Mouse (Mus musculus) neural tube, embryonic 14.5 days (tissue): Measurements from ENCODE around the gene Il1f8. TPM values are rescaled to one million over a fixed set of nuclear protein-coding genes. Genes with fewer than 3 reads are reported as not detected.
"Not testable (repeated sequence)": the region's sequence is repeated elsewhere in the genome, so short reads cannot be mapped to it uniquely, and the experiment has no call there.

Experiments
- ATAC-seq: fragments of 200-750 bp; cut with Nextera tagmentation; 2 replicates; pipeline ENCODE4 v1.8.0; 2017; ENCODE audit warnings: low read depth, mild to moderate bottlenecking, moderate TSS enrichment, moderate library complexity
- H3K27ac ChIP-seq: fragments of 300-500 bp; sonication (generic); 2 replicates; pipeline ENCODE4 v1.5.1; 2014; ENCODE audit warnings: low read depth, mild to moderate bottlenecking, control low read depth, low read length, moderate library complexity, mixed read lengths
- H3K27me3 ChIP-seq: fragments of 300-500 bp; sonication (generic); 2 replicates; pipeline ENCODE4 v1.6.1; 2014; ENCODE audit warnings: low read length; ENCODE audit not compliant: control insufficient read depth, insufficient read depth
- H3K36me3 ChIP-seq: fragments of 300-500 bp; sonication (generic); 2 replicates; pipeline ENCODE4 v1.6.1; 2014; ENCODE audit warnings: low read length, mixed read lengths; ENCODE audit not compliant: control insufficient read depth, insufficient read depth
- H3K4me1 ChIP-seq: fragments of 300-500 bp; sonication (generic); 2 replicates; pipeline ENCODE4 v1.6.1; 2014; ENCODE audit warnings: low read length; ENCODE audit not compliant: control insufficient read depth, insufficient read depth
- H3K4me2 ChIP-seq: fragments of 300-500 bp; sonication (generic); 2 replicates; pipeline ENCODE4 v1.6.1; 2014; ENCODE audit warnings: mild to moderate bottlenecking, low read depth, low read length, control low read depth
- H3K4me3 ChIP-seq: fragments of 300-500 bp; sonication (generic); 2 replicates; pipeline ENCODE4 v1.5.1; 2014; ENCODE audit warnings: low read depth, low read length, control low read depth, mixed read lengths
- H3K9ac ChIP-seq: fragments of 300-500 bp; sonication (generic); replicated peaks from 2 replicates; pipeline ENCODE4 v1.6.1; 2014; ENCODE audit warnings: low read depth, mild to moderate bottlenecking, control low read depth, low read length, mixed read lengths
- H3K9me3 ChIP-seq: fragments of 300-500 bp; sonication (generic); 2 replicates; pipeline ENCODE4 v1.6.1; 2016; ENCODE audit warnings: low read length; ENCODE audit not compliant: control insufficient read depth
- WGBS: fragments of 180-500 bp; shearing (Covaris S2); extraction: QIAGEN DNeasy Blood & Tissue Kit; methylation state at CpG from one replicate; pipeline ENCODE4 v1.1.7; 2014; 5-methylcytosine and 5-hydroxymethylcytosine counted together
- polyA plus RNA-seq: library from polyadenylated mRNA; unstranded; fragments of >200 nt; fragmentation: Nextera tagmentation; extraction: Ambion mirVana; gene quantifications from 2 replicates; pipeline ENCODE4 v1.2.1, GENCODE M21; 2014

Il1f8 gene
- not detected in 2 replicates for polyA plus RNA-seq

DNA sequence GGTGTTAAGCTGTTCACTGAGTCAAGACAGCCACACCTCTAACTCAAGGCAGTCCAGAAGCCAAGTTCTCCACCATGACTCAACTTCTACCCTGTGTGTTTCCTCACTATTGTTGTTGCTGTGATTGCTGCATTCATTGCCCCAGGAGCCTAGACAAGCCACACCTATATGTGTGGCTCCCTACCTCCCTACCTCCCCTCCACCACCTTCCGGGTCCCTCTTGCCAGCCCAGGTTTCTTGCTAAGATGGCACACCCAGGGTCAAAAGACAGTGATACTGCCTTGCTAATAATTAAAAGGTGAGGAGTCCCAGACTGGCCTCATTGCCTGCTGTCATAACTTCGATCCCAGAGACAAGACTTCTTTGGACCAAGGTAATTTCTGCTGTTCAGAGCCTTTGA lies at the start of gene Il1f8:
TSS of gene Il1f8 (plus strand) at position 301 of the 400 bp plus-strand sequence.
- Histone ChIP-seq H3K27ac (no peak within 1 kb of the TSS), H3K4me3 (no peak within 1 kb of the TSS), H3K9ac (no peak within 1 kb of the TSS), H3K9me3 (no peaks in the 10 kb centered on the region), H3K4me2 (no peak within 1 kb of the TSS), H3K4me1 (no peaks in the 10 kb centered on the region), H3K27me3 (no peaks in the 10 kb centered on the region), H3K36me3 (no peaks in the 10 kb centered on the region)
- no peak for ATAC-seq
- WGBS: 92% methylated on average over 2 of the region's 2 CpGs

DNA sequence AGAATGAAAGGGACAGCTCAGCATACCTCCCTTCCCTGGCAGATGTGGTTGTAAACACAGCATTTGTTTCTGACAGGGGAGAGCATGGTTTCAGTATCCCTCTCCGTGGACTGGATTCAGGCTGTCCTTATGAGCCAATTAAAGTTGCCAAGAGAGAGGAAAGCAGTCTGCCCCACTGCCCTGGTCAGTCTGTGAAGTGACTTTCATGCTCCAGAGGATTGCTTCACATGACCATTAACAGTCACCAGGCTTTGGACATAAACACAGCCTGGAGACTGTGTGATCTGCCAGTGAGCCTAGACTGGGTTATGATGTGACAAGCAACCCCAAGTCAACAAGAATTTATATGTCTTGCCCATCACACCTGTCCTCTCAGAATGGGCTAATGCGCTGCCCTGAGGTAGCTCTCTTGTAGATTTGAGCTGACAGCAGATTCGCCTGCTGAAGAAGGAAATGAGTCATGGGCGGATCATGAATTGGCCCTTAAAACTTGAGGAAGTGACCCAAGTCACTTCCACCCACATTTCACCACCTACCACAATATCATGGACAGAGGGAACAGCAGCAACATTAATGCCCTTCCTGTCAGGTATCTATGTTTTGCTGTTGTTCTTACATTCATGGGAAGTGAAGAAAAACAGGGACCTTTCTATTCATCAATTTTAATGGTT lies 49.2 kb upstream of the Il1f8 start:
- WGBS: 79% methylated on average over 4 of the region's 4 CpGs
- H3K9ac ChIP-seq: no peak overlapping the region
- H3K4me2 ChIP-seq: no peak overlapping the region
- H3K27ac ChIP-seq: no peak overlapping the region
- no peak for ATAC-seq
- no peaks in the 10 kb centered on the region for H3K36me3 ChIP-seq
- no peak overlapping the region for H3K4me3 ChIP-seq
- no peaks in the 10 kb centered on the region for H3K9me3 ChIP-seq
- H3K27me3 ChIP-seq: no peaks in the 10 kb centered on the region
- H3K4me1 ChIP-seq: no peaks in the 10 kb centered on the region

DNA sequence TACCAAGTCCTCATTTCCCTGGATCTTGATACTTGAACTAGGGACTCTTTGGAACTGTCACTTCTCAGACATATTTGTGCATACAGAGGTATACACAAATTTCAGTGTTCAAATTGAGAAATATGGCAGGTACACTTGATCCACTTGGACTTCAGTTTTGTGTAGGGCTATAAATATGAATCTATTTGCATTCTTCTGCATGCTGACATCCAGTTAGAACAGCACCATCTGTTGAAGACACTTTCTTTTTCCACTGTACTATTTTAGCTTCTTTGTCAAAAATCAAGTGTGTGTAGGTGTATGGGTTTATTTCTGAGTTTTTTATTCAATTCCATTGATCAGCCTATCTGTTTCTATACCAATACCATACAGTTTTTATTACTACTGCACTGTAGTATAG lies 43.9 kb upstream of the Il1f8 start:
- Histone ChIP-seq H3K9me3 (no peaks in the 10 kb centered on the region), H3K36me3 (no peaks in the 10 kb centered on the region), H3K4me3 (no peak overlapping the region), H3K27me3 (no peaks in the 10 kb centered on the region), H3K9ac (no peak overlapping the region), H3K27ac (no peak overlapping the region), H3K4me1 (no peaks in the 10 kb centered on the region), H3K4me2 (no peak overlapping the region)
- no peak for ATAC-seq

DNA sequence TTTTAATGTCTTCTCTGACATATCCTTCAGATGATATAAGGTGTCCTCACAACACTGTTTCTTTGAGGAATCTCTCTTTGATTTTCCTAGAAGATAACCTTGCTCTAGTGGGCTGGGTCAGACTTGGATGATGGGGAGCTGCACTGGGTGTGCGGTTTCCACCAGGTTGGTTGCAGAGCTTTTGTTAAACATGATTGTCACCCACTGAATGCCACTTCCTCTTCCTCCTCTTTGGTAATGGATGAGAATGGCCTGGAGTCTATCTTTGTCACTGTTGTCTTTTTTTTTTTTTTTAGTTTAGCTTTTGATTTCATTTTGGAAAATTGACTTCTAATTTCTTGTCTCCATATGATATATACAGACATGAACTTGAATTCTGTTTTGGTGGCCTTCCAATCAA lies 18.6 kb upstream of the Il1f8 start:
- H3K36me3 ChIP-seq: no peaks in the 10 kb centered on the region
- ATAC-seq: no peak
- no peaks in the 10 kb centered on the region for H3K27me3 ChIP-seq
- H3K9me3 ChIP-seq: no peaks in the 10 kb centered on the region
- no peak overlapping the region for H3K4me3 ChIP-seq
- no peak overlapping the region for H3K9ac ChIP-seq
- H3K4me2 ChIP-seq: no peak overlapping the region
- no peak overlapping the region for H3K27ac ChIP-seq
- no peaks in the 10 kb centered on the region for H3K4me1 ChIP-seq
- 97% methylated on average over 1 of the region's 1 CpGs for WGBS

DNA sequence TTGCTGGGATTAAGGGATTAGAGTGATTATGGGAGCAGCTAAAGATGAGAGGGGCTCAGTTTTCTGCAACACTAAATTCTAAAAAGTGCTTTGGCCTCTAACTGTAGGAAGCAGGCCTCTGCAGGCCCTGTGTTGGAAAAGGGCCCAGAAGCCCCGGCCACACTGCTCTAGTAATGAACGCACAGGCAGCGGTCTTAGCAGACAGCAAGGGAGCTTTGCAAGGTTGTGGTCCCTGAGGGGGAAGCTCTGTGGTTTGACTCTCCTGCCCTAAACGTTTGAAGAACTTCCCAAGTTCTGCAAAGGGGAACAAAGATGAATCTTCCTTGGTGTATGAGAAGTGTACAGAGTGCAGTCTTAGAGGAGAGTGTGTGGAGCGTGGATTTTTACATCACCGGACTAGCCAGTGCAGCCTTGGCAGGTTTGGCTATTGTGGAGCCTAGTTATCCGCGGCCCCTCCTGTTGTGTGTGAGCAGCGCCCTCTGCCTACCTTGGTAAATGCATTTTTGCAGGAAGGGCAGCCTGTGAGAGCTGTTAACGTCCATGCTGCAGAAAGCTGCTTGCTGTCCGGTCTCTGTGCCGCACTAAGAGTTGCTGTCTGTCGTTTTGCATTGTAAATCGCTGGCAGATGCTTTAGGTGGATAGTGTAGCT lies 28.8 kb downstream of the Il1f8 start:
- not testable (repeated sequence) for H3K36me3 ChIP-seq, H3K9me3 ChIP-seq, H3K27ac ChIP-seq, H3K4me3 ChIP-seq, H3K9ac ChIP-seq, H3K27me3 ChIP-seq, H3K4me1 ChIP-seq
- 18% methylated on average over 14 of the region's 14 CpGs for WGBS
- ATAC-seq: peak; percentile 94
- H3K4me2 ChIP-seq: peak overlapping the region; percentile 31; the same call in 1 of the 2 replicates

DNA sequence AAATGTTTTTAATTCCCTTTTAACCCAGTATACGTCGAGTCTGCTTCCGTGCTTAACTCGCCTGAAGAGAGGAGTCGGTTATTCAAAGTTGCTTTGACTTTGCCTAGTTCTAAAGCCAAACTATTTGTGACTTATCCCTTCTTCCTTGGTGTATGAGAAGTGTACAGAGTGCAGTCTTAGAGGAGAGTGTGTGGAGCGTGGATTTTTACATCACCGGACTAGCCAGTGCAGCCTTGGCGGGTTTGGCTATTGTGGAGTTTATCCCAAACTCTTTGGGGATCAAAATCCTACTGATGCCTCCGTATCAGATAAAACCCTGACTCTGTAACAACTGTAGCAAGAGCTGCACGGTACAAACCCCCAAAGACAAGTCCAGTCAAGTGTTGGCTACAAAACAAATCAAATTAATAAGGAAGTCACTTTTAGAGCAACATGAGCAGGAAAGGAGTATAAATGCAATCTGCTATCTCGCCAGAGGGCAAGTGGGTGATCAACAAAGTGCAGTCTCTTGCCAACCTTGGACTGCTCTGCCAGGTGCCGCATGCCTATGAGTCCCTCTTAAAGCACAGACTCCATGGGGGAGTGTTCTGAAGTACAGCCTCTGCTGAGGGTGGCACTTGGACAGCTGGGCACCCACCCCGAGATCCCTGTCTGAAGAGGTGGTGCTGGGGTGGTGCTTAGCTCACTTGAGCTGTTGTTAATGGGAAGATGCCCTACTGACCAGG lies 29.6 kb downstream of the Il1f8 start:
- 69% methylated on average over 13 of the region's 13 CpGs for WGBS
- not testable (repeated sequence) for H3K9ac ChIP-seq, H3K36me3 ChIP-seq, ATAC-seq, H3K4me1 ChIP-seq, H3K4me3 ChIP-seq, H3K27ac ChIP-seq, H3K27me3 ChIP-seq, H3K9me3 ChIP-seq
- H3K4me2 ChIP-seq: peak overlapping the region; percentile 31; the same call in 1 of the 2 replicates

DNA sequence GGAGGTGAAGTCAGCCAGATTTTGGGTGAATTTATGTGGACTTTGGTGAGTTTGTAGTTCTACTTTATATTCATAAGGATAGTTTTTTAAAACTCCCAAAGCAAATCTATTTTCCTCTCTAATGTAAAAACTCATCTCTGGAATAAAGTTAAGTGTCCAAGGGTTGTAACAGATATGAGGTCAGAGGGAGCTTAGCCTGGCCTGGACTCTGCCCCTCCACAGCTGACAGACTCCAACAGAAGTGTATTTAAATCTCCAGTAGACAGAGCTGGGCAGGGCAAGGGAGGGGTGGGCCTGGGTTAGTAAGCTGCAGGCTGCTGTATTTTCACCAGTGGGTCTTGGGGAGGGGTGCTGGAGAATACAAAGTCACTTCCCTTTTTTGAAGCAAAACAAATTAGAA lies 31.1 kb downstream of the Il1f8 start:
- not testable (repeated sequence) for H3K27ac ChIP-seq, H3K4me1 ChIP-seq, ATAC-seq, H3K9me3 ChIP-seq, H3K4me3 ChIP-seq, H3K27me3 ChIP-seq, H3K36me3 ChIP-seq, H3K9ac ChIP-seq, H3K4me2 ChIP-seq

DNA sequence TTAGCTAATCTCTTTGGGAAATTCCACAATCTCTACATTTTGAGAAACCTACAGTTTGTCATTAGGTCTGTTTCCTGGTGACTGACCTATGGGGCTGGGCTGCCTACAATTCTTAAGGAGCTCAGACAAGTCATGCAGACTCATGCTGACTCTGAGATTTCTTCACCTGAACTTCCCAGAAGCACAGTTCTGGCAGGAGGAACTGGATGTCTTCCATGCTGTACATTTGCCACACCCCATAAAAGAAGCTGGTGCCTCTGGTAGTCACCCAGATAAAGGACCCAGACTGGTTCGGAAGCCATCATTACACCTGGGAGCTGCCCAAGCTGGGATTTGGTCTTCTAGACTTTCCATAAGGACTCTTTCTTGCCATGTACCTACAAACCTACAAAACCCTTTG lies 33.2 kb downstream of the Il1f8 start, which contains the start of gene Il1f9:
TSS of gene Il1f9 (plus strand) at position 301 of the 400 bp plus-strand sequence.
- Histone ChIP-seq H3K27ac (no peak within 1 kb of the TSS), H3K4me1 (no peaks in the 10 kb centered on the region), H3K9ac (no peak within 1 kb of the TSS), H3K9me3 (no peaks in the 10 kb centered on the region), H3K4me2 (no peak within 1 kb of the TSS), H3K27me3 (no peaks in the 10 kb centered on the region), H3K36me3 (no peaks in the 10 kb centered on the region), H3K4me3 (no peak within 1 kb of the TSS)
- ATAC-seq: no peak
- WGBS: 96% methylated on average over 1 of the region's 1 CpGs

DNA sequence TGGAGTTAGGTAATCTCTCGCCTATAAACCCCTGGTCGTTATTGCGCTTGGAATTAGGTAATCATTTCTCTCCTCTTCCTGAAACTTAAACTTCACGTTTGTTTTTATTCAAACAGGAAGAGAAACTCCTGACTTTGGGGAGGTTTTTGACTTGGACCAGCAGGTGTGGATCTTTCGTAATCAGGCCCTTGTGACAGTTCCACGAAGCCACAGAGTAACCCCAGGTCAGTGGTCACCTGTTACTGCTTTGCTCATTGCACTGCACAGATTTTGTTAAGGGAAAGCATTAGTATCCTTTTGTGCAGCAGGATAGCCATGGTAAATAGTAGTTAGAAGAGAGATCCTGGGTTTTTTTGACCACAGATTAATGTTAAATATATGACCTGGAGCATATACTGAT lies 34.6 kb downstream of the Il1f8 start:
- no peak overlapping the region for H3K4me2 ChIP-seq
- no peak overlapping the region for H3K4me3 ChIP-seq
- H3K9me3 ChIP-seq: no peaks in the 10 kb centered on the region
- WGBS: 88% methylated on average over 6 of the region's 6 CpGs
- H3K9ac ChIP-seq: no peak overlapping the region
- no peak overlapping the region for H3K27ac ChIP-seq
- no peaks in the 10 kb centered on the region for H3K36me3 ChIP-seq
- no peaks in the 10 kb centered on the region for H3K4me1 ChIP-seq
- ATAC-seq: no peak
- H3K27me3 ChIP-seq: no peaks in the 10 kb centered on the region
